Mouse (Mus musculus): ENCODE data around the gene Cipc. TPM values are rescaled to one million over a fixed set of nuclear protein-coding genes. Genes with fewer than 3 reads are reported as not detected.

The Cipc gene
- polyA plus RNA-seq, 1 experiment from 2014 or later: 55.0 TPM

DNA sequence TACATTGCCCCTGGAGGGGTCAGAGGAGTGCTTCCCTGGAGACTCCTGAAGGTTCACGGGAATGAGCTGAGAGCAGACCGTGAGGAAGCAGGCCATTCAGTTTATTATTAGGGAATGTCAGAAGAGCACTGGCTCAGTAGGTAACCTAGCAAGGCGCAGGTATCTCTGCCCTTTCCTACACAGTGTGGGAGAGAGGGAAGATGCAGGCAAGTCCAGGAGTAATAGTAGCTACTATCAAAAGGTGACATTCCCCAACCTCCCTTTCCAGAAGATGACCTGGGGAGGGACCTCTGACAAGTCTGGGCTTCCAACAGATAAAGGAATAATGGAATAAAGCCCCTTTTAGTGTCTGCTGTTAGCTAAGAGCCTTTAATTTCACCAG lies 22.4 kb downstream of the Cipc start:
- peak overlapping the region; percentile 65 for H3K27ac ChIP-seq

DNA sequence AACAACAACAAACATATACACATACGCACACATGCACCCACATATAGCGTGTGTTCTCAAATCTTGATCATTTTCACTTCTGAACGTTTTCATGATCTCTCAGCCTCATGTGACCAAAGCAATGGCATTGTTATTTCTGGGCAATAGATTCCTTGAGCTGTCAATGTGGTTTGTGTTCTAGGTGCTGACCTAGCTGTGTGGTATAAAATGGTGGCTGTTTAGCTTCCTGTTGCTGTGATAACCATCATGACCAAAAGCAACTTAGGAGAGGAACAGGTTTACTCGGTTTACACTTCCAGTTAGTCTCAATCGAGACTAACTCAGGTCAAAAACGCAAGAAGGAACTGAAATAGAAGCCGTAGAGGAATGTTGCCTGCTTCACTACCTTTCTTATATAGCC lies 24.2 kb downstream of the Cipc start:
- Histone ChIP-seq H3K9me3 (no peaks in the 10 kb centered on the region), H3K27ac (no peak overlapping the region), H3K4me2 (no peak overlapping the region), H3K9ac (no peak overlapping the region), H3K27me3 (replicated peaks) (no peaks in the 10 kb centered on the region), H3K36me3 (replicated peaks) (no peaks in the 10 kb centered on the region), H3K4me3 (no peak overlapping the region), H3K4me1 (peaks cover 38% of the 10 kb centered on the region)
- no peak for ATAC-seq (replicated peaks)
- 96% methylated on average over 7 of the region's 7 CpGs for WGBS

More for the DNA sequence above, 22.4 kb downstream of the Cipc start:
- 63% methylated on average over 3 of the region's 3 CpGs for WGBS
- Histone ChIP-seq H3K9me3 (no peaks in the 10 kb centered on the region), H3K36me3 (replicated peaks) (no peaks in the 10 kb centered on the region), H3K27me3 (replicated peaks) (no peaks in the 10 kb centered on the region), H3K9ac (no peak overlapping the region), H3K4me2 (no peak overlapping the region), H3K4me3 (no peak overlapping the region), H3K4me1 (peaks cover 22% of the 10 kb centered on the region)
- ATAC-seq (replicated peaks): no peak

DNA sequence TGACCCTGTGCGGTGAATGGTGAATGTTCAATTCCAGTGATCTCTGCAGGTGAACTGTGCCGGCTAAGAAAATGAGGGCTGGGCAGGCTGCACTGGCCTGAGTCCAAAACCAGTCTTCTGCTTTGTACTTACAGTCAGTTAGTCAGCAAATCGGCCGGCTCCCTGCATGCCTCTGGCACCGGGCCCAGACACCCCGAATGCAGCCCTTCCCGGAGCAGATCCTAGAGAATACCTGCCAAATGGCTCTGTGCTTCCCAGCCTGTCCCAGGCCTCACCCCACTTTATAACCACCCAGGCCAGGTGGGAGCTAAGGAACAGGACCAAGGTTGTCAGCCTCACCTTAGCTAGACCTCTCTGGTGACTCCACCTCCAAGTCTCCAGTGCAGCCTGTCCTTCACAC lies 26.4 kb downstream of the Cipc start:
- no peak overlapping the region for H3K9ac ChIP-seq
- peak; percentile 32; the same call in 1 of the 2 replicates for ATAC-seq (replicated peaks)
- H3K4me1 ChIP-seq: peaks cover 36% of the 10 kb centered on the region
- H3K4me2 ChIP-seq: no peak overlapping the region; the same call in 1 of the 2 replicates
- H3K9me3 ChIP-seq: no peaks in the 10 kb centered on the region
- peak overlapping the region; percentile 56 for H3K27ac ChIP-seq
- H3K4me3 ChIP-seq: no peak overlapping the region
- H3K36me3 ChIP-seq (replicated peaks): no peaks in the 10 kb centered on the region
- 32% methylated on average over 7 of the region's 7 CpGs for WGBS
- no peaks in the 10 kb centered on the region for H3K27me3 ChIP-seq (replicated peaks)

DNA sequence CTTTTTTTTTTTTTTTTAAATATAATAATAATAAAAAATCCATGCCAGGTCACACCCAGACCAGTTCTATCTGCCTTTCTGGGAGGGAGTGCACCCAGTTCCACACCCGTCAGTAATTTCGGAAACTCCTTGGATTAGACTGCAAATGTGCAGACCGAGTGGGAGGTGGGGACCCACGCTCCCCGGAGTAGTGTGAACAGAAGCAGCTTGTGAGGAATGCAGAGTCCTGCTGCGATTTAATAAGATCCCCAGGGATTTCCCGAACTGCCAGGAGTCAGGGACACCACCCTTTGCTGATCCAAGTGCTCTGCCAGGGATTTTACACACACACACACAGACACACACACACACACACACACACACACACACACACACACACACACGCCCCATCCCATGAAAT lies 26.9 kb downstream of the Cipc start:
- WGBS: 22% methylated on average over 8 of the region's 8 CpGs
- Histone ChIP-seq H3K36me3 (replicated peaks) (no peaks in the 10 kb centered on the region), H3K9me3 (no peaks in the 10 kb centered on the region), H3K4me2 (no peak overlapping the region), H3K27ac (peak overlapping the region; percentile 67), H3K9ac (no peak overlapping the region), H3K4me1 (peaks cover 35% of the 10 kb centered on the region), H3K4me3 (no peak overlapping the region), H3K27me3 (replicated peaks) (0 out of 2 replicates have a peak, but pooled peaks cover 3% of the 10 kb centered on the region)
- 0 out of 2 replicates have a peak, but pooled peaks have one; percentile 2 for ATAC-seq (replicated peaks)

DNA sequence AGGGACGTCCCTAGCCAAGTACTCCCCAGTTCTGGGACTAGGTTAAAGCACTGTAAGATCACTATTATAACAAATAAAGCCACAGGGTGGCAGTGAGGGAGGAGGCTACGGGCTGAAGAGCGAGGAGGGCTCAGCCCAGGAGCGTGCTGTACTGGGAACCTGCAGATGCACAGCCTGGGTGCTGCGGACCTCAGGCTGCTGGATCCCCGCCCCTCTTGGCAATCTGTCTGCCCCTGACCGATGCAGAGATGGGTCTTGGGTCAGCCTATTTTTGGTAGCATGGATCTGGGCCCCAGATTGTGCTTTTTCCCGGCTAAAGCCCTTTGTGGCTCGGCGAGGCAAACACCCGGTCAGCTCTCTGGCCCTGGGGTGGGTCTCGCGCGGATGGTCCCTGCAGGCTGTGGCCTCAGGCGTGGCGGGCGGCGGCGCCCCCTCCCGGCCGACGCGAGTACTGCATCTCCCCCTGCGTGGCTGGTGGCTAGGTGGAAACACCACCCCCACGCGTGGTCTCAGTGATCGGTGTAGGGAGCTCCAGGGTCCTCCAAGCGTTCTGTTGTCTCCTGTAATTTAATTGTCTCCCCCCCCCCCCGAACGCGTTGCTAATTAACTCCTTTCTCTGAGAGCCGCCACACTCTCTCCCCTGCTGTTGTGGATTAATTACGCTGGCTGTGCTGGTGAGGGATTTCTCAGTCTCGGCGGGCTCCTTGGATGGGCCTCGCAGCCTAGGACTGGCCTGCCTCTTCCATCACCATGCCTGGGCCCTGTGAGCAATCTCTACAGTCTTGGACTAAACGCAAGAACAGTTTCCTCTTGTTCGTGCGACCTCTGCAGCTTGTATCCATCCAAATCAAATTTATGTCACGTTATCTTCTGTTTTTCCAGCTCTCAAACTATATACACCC lies 27.8 kb downstream of the Cipc start:
- WGBS: 5% methylated on average over 40 of the region's 40 CpGs
- H3K4me1 ChIP-seq: peaks cover 35% of the 10 kb centered on the region
- peak; percentile 83 for ATAC-seq (replicated peaks)

DNA sequence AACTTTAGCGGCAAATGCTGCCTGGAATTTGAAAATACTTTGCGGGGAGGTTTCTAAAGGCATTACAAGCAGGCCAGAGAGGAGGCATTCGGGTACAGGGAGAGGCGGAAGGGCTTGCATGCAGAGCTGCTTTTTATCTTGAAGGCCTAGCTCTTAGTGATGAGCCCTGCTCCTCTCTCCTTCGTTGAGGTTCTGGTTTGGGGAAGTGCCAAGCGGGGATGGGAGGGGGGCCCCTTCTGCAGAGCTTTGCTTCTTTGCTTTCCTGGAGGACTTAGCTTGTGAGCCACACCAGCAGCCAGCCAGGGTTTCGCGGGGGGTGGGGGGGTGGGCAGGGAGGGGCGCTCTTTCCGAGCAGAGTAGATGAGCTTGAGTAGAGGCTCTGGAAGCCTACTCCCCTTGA lies 28.9 kb downstream of the Cipc start:
- no peaks in the 10 kb centered on the region for H3K9me3 ChIP-seq
- H3K4me3 ChIP-seq: no peak overlapping the region
- no peak for ATAC-seq (replicated peaks)
- H3K4me1 ChIP-seq: peaks cover 35% of the 10 kb centered on the region
- 45% methylated on average over 10 of the region's 10 CpGs for WGBS
- H3K27me3 ChIP-seq (replicated peaks): 0 out of 2 replicates have a peak, but pooled peaks cover 5% of the 10 kb centered on the region
- H3K4me2 ChIP-seq: no peak overlapping the region
- no peak overlapping the region for H3K27ac ChIP-seq
- no peak overlapping the region for H3K9ac ChIP-seq
- no peaks in the 10 kb centered on the region for H3K36me3 ChIP-seq (replicated peaks)

More for the DNA sequence above, 27.8 kb downstream of the Cipc start:
- Histone ChIP-seq H3K4me3 (peak overlapping the region; percentile 23), H3K36me3 (replicated peaks) (no peaks in the 10 kb centered on the region), H3K4me2 (peak overlapping the region; percentile 56), H3K27me3 (replicated peaks) (0 out of 2 replicates have a peak, but pooled peaks cover 5% of the 10 kb centered on the region), H3K9ac (peak overlapping the region; percentile 24; the same call in 1 of the 2 replicates), H3K27ac (peak overlapping the region; percentile 67), H3K9me3 (no peaks in the 10 kb centered on the region)

DNA sequence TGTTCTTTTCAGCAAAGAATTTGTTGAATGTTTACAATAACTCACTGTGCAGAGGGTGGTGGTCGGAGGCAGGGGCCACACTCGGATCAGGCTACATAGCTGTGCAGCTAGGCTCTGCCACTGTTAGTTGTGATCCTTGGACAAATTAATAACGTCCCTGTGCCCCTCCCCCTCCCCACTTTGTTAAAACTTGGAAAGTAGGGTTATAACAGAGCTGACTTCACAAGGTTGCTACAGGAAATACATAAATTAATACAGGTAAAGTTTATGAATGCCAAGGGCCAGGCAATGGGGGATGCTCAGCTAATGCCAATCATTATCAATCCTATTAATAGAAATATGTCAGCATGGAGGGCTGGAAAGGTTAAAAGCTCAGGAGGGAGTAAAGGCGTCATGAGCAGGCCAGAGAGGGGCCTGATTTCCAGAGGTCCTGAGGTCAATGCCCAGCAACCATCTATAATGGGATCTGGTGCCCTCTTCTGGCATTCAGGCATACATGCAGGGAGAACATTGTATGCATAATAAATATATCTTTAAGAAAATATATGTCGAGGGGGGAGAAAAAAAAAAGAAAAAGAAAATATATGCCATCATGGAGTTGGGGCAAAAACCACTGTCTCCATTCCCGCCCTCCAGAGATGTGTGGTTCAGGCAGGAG lies 29.8 kb downstream of the Cipc start:
- Histone ChIP-seq H3K4me2 (no peak overlapping the region), H3K4me1 (peaks cover 35% of the 10 kb centered on the region)
- no peak for ATAC-seq (replicated peaks)

DNA sequence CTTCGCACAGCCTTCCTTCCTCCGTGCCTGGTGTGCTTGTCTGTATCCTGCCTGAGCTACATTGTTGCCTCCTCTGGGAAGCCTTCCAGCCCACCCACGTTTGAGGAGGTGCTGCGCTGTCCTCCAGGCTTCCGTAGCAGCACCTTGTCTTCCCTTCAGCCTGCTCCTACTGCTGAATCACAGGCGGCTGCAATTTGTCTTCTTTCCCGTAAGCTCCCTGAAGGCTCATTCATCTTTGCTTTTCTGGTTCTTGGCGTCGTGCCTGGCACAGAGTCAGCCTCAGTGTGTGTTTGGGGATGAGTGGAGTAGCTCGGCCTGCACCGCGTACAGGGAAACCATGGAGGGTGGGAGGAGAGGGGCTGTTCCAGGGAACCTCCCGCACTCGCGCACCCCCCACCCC lies 31.0 kb downstream of the Cipc start:
- 26% methylated on average over 15 of the region's 15 CpGs for WGBS
- Histone ChIP-seq H3K4me1 (peaks cover 34% of the 10 kb centered on the region), H3K4me3 (no peak overlapping the region), H3K27me3 (replicated peaks) (0 out of 2 replicates have a peak, but pooled peaks cover 5% of the 10 kb centered on the region), H3K9ac (no peak overlapping the region), H3K27ac (no peak overlapping the region), H3K4me2 (no peak overlapping the region; the same call in 1 of the 2 replicates), H3K36me3 (replicated peaks) (no peaks in the 10 kb centered on the region), H3K9me3 (no peaks in the 10 kb centered on the region)
- no peak for ATAC-seq (replicated peaks)

More for the DNA sequence above, 29.8 kb downstream of the Cipc start:
- Histone ChIP-seq H3K27ac (no peak overlapping the region), H3K27me3 (replicated peaks) (0 out of 2 replicates have a peak, but pooled peaks cover 5% of the 10 kb centered on the region), H3K9me3 (no peaks in the 10 kb centered on the region), H3K36me3 (replicated peaks) (no peaks in the 10 kb centered on the region), H3K9ac (no peak overlapping the region), H3K4me3 (no peak overlapping the region)
- 65% methylated on average over 6 of the region's 6 CpGs for WGBS

DNA sequence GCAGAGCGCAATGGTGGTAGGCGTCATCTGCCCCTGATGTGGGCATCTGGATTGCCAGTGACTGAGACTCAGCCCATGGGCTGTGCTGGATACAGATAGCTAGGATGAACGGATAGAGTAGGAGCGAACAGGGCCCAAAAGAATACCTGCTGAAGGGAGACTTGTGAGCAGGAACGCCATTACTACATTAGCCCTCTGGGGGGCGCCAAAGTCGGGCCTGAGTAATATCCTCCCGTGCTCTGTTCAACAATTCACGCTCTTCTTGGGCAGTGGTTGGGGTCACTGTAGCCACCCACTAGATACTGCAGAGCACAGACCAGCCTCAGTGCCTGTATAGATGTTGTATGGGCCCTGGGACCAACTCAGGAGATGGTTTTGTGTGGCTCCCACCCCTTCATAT lies 34.3 kb downstream of the Cipc start:
- Histone ChIP-seq H3K36me3 (replicated peaks) (no peaks in the 10 kb centered on the region), H3K4me2 (no peak overlapping the region), H3K4me1 (peaks cover 18% of the 10 kb centered on the region), H3K9me3 (no peaks in the 10 kb centered on the region), H3K4me3 (no peak overlapping the region), H3K27me3 (replicated peaks) (peaks cover 8% of the 10 kb centered on the region; the same call in 1 of the 2 replicates), H3K9ac (no peak overlapping the region), H3K27ac (no peak overlapping the region)
- no peak for ATAC-seq (replicated peaks)
- 28% methylated on average over 9 of the region's 9 CpGs for WGBS

DNA sequence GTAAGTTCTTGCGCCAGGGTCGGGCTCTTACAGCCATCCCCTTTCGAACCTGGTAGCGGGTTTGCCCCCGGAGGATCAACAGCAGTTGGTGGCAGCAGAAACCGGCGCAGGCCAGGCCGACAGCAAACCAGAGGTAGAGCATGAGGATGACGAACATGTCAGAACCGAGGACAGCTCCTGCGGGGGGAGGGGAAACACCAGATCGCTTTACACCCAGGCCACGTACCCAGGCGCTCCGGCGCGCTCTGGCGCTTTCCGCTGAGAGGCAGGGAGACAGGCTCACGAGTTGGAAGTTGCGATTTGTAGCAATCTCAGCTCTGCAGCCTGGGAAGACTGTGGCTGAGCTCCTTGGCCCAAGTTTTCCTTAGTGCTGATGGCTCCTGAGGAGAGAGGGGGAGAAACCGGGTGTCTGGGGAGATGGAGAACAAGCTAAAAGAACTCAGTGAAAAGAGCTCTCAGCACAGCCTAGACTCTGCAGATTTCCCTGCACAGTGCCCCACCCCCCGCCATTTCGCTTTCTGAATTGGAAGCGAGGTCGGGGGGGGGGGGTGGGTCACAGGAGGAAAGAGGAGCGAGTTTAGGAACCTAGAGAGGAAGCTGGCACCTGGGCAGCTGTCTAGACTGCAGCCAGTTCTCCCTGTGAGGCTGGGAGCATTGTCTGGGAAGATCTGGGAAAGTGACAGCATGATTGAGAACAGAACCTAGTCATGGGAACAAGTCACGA lies 36.8 kb downstream of the Cipc start:
- no peak overlapping the region for H3K27ac ChIP-seq
- H3K4me2 ChIP-seq: peak overlapping the region; percentile 26
- H3K9ac ChIP-seq: no peak overlapping the region
- 2% methylated on average over 28 of the region's 28 CpGs for WGBS
- H3K36me3 ChIP-seq (replicated peaks): no peaks in the 10 kb centered on the region
- peak; percentile 69 for ATAC-seq (replicated peaks)
- peaks cover 15% of the 10 kb centered on the region for H3K4me1 ChIP-seq
- H3K27me3 ChIP-seq (replicated peaks): peaks cover 21% of the 10 kb centered on the region
- H3K9me3 ChIP-seq: no peaks in the 10 kb centered on the region
- H3K4me3 ChIP-seq: 0 out of 2 replicates have a peak overlapping the region, but pooled peaks have one; percentile 0

DNA sequence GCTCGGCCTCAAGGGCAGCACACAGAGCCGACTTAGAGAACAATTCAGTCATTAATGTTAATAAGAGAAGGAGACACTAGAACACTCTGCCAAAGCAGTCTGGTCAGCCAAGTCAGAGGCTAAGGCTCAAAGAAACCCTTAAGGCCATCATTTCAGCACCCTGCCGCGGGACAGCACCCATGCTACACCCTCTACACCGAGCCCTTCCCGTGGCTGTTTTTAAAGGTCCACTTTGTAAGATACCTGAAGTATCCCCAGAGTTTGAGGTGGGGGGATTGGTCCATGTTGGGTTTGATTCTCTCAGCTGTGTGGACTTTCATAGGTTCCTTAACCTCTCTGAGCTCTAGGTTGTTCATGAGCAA lies 37.3 kb downstream of the Cipc start:
- Histone ChIP-seq H3K27me3 (replicated peaks) (peaks cover 22% of the 10 kb centered on the region), H3K9me3 (no peaks in the 10 kb centered on the region), H3K4me3 (no peak overlapping the region), H3K27ac (no peak overlapping the region), H3K36me3 (replicated peaks) (no peaks in the 10 kb centered on the region), H3K9ac (no peak overlapping the region), H3K4me2 (peak overlapping the region; percentile 26; the same call in 1 of the 2 replicates), H3K4me1 (peaks cover 19% of the 10 kb centered on the region)
- 6% methylated on average over 6 of the region's 6 CpGs for WGBS
- ATAC-seq (replicated peaks): no peak

DNA sequence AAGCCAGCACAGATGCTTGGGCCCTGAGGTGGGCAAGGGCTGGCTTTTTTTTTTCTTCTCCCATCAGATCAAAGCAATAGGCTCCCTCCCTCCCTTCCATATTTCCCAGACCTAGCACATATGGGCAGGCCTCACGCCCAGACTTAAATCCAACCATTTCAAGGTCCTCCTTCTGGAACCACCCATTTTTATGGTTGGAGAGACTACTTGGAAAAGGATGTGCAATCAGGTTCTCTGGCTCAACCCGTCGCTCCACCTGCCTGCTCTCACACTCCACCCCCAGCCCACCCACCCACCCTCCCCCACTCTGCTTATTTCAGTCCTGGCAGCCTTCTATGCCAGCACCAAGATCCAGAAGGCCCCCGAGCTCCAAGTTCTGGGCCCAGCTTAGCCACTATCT lies 39.7 kb downstream of the Cipc start:
- Histone ChIP-seq H3K4me3 (no peak overlapping the region), H3K27me3 (replicated peaks) (peaks cover 28% of the 10 kb centered on the region), H3K4me2 (no peak overlapping the region), H3K9ac (no peak overlapping the region), H3K27ac (no peak overlapping the region), H3K4me1 (peaks cover 36% of the 10 kb centered on the region), H3K36me3 (replicated peaks) (no peaks in the 10 kb centered on the region), H3K9me3 (no peaks in the 10 kb centered on the region)
- WGBS: 89% methylated on average over 4 of the region's 4 CpGs
- ATAC-seq (replicated peaks): no peak
